Mouse (Mus musculus) thymus, adult 2 months (tissue): ENCODE measurements around the gene Anks1b. TPM values are rescaled to one million over a fixed set of nuclear protein-coding genes. Genes with fewer than 3 reads are reported as not detected.
A peak's percentile ranks its signal among the peaks of the same experiment; 100 is the strongest.

ENCODE experiments used
- DNase-seq: peaks from one replicate; pipeline ENCODE4 v3.0.0; 2021
- H3K27ac ChIP-seq: fragments of 200-500 bp; 2 replicates; pipeline ENCODE4 v1.5.1; 2012; ENCODE audit warnings: low read length, control low read depth; ENCODE audit not compliant: control insufficient read depth, insufficient read depth
- H3K27me3 ChIP-seq: fragments of 200-500 bp; 2 replicates; pipeline ENCODE4 v1.6.1; 2012; ENCODE audit warnings: mild to moderate bottlenecking, low read length, moderate library complexity, mixed read lengths; ENCODE audit not compliant: control insufficient read depth, insufficient read depth
- H3K36me3 ChIP-seq: fragments of 200-500 bp; 2 replicates; pipeline ENCODE4 v1.6.1; 2012; ENCODE audit warnings: mild to moderate bottlenecking, low read length, moderate library complexity; ENCODE audit not compliant: control insufficient read depth, insufficient read depth
- H3K4me1 ChIP-seq: fragments of 200-500 bp; replicated peaks from 2 replicates; pipeline ENCODE4 v1.6.1; 2012; ENCODE audit warnings: low read length; ENCODE audit not compliant: control insufficient read depth, insufficient read depth
- H3K4me3 ChIP-seq: fragments of 200-500 bp; 2 replicates; pipeline ENCODE4 v1.5.1; 2012; ENCODE audit warnings: mild to moderate bottlenecking, low read length, control low read depth, moderate library complexity; ENCODE audit not compliant: control insufficient read depth, insufficient read depth
- CTCF ChIP-seq: fragments of 200-500 bp; IDR thresholded peaks from 2 replicates; pipeline ENCODE4 v1.5.1; 2012; ENCODE audit warnings: mild to moderate bottlenecking, control low read depth, low read length, moderate library complexity, borderline replicate concordance; ENCODE audit not compliant: control insufficient read depth, poor library complexity, insufficient read depth; ENCODE audit errors: extremely low read depth
- POLR2A ChIP-seq: fragments of 200-500 bp; IDR thresholded peaks from 2 replicates; pipeline ENCODE4 v1.6.1; 2012; ENCODE audit warnings: mild to moderate bottlenecking, low read length, control low read depth, moderate library complexity; ENCODE audit not compliant: control insufficient read depth, poor library complexity, insufficient read depth; ENCODE audit errors: extremely low read depth
- WGBS: fragments of 180-500 bp; shearing (Covaris S2); methylation state at CpG from one replicate; pipeline ENCODE4 v1.1.7; 2018; 5-methylcytosine and 5-hydroxymethylcytosine counted together
- polyA plus RNA-seq: library from polyadenylated mRNA; depleted of rRNA; stranded (reverse); fragments of >200 nt; gene quantifications from 2 replicates; pipeline ENCODE4 v1.2.3, GENCODE M21; 2012; rRNA removed

The Anks1b gene
- polyA plus RNA-seq, result 0.08 and 0.24 TPM in 2 replicates

DNA sequence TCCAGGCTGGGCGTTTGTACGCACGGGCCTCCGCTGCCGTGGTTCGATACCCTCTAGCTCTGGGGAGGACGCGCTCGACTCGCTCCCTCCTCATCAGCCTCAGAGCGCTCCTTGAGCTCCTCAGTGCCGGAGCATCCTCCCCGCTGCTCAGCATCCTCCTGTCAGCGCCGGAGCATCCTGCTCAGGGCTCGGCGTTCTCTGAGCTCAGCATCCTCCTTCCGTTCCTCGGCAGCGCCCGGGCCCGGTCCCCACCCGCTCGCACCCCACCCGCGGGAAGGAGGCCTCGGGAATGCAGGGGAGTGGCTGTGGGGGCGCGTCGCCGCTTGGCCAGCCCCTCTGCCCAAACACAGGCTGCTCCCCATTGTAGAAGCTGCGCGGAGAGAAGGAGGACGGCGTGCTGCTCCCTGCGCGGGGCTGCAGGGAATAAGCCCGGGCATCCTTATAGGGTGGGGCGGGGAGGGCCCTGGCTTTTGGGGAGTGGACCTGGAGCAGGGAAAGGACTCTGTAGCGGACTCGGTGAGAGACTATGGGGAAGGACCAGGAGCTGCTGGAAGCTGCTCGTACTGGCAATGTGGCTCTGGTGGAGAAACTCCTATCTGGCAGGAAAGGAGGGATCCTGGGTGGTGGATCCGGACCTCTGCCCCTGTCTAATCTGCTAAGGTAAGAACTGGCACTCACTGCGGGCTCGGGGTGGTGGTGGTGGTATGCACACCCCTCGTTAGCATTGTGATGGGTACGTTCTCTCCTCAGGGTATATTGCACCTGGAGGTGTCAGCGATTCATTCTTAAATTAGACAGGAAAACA is at the start of gene Anks1b:
Anks1b (plus strand) TSS at position 364 of the 805 bp plus-strand sequence.
- Histone ChIP-seq H3K4me3 (no peak within 1 kb of the TSS), H3K36me3 (no peaks in the 10 kb centered on the region), H3K27me3 (0 out of 2 replicates have a peak, but pooled peaks cover 3% of the 10 kb centered on the region), H3K27ac (no peak within 1 kb of the TSS), H3K4me1 (no peaks in the 10 kb centered on the region)
- WGBS, result 7% methylated on average over 48 of the region's 48 CpGs
- TF ChIP-seq POLR2A (no peak), CTCF (no peak)
- peak; percentile 6 for DNase-seq

DNA sequence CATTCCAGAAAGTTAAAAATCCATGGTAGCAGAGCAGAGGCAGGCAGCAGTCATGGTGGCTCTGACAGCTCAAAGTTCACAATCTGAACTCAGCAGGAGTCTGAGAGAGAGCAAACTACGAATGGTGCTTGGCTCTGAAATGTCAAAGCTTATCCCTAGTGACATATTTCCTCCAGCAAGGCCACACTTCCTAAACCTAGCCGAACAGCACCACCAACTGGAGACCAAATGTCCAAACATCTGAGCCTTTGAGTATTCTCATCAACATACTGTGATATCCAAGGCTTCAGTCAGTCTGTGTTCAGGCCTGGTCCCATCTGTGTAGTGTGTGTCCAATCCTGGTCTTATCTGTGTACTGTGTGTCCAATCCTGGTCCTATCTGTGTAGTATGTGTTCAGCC is 49.4 kb upstream of the Anks1b start:
- Histone ChIP-seq H3K27me3 (no peaks in the 10 kb centered on the region), H3K4me3 (no peak overlapping the region), H3K36me3 (no peaks in the 10 kb centered on the region), H3K27ac (no peak overlapping the region), H3K4me1 (no peaks in the 10 kb centered on the region)
- DNase-seq, result peak; percentile 43
- 44% methylated on average over 2 of the region's 2 CpGs for WGBS
- TF ChIP-seq POLR2A, result no peak
- TF ChIP-seq CTCF, result no peak

DNA sequence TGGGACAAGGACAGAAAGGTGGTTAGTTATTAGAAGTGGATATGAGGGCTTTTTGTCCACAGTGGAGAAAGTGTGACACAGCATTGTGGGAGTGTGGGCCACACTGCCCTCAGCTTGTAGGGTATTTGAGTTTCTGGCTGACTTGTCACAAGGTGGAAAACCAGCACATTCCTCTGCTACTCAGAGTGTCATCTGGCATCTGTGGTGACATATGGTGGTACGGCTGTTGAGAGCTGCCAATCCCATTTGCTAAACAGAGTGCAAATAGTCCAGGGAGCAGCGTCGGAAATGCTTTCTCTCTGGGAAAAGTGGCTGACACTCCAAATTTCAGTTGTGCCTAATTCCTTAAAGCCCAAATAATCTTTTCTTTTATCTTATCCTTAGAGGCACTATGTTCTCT is 46.4 kb upstream of the Anks1b start:
- DNase-seq, result no peak
- 93% methylated on average over 3 of the region's 3 CpGs for WGBS
- TF ChIP-seq CTCF (no peak), POLR2A (no peak)

DNA sequence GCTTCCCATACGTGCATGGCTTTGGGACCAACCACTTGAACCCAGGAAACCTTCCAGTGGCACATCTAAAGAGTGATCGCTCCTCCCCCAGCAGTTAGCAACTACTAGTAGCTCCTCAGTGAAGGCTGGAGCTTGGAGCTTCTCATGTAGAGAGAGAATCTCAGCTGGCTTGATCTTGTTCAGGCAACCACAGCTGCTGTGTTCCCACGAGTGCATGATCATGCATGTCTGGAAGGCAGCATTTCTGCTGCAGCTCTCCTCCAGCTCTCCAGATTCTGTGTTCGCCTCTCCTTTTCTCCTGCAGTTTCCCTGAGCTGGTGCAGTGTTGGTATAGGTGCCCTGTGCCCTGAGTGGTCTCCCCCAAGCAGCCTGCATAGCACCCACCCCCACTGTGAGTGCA is 41.0 kb upstream of the Anks1b start:
- no peak for DNase-seq
- no peak for TF ChIP-seq CTCF
- no peak for TF ChIP-seq POLR2A
- peaks cover 4% of the 10 kb centered on the region for H3K4me1 ChIP-seq
- H3K27ac ChIP-seq, result no peak overlapping the region
- H3K27me3 ChIP-seq, result no peaks in the 10 kb centered on the region
- H3K36me3 ChIP-seq, result no peaks in the 10 kb centered on the region
- 55% methylated on average over 4 of the region's 4 CpGs for WGBS
- H3K4me3 ChIP-seq, result no peak overlapping the region

More for the DNA sequence above, 46.4 kb upstream of the Anks1b start:
- H3K36me3 ChIP-seq, result no peaks in the 10 kb centered on the region
- no peak overlapping the region for H3K4me3 ChIP-seq
- no peak overlapping the region for H3K27ac ChIP-seq
- H3K4me1 ChIP-seq, result no peaks in the 10 kb centered on the region; the same call in 1 of the 2 replicates
- no peaks in the 10 kb centered on the region for H3K27me3 ChIP-seq

DNA sequence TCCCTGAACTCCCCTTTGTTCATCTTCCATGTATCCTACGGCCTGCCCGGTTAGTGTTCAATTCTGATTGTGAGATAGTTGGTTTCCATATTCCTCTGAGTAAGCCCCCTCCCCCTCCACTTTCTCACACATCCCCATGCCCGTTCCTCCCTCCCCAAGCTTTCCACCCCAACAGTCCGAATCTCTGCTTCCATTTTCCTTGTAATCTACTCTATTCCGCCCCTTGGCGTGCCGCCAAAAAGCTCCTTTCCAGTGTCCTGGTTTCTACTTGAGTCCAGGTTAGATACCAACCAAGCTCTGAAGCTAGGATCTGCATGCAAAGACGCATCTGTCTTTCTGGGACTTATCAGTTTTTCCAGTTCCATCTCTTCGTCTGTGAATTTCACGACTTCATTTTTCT is 40.1 kb upstream of the Anks1b start:
- Histone ChIP-seq H3K27me3 (no peaks in the 10 kb centered on the region), H3K4me3 (no peak overlapping the region), H3K36me3 (no peaks in the 10 kb centered on the region), H3K4me1 (peaks cover 4% of the 10 kb centered on the region), H3K27ac (no peak overlapping the region)
- 97% methylated on average over 10 of the region's 10 CpGs for WGBS
- no peak for DNase-seq
- TF ChIP-seq CTCF (no peak), POLR2A (no peak)

DNA sequence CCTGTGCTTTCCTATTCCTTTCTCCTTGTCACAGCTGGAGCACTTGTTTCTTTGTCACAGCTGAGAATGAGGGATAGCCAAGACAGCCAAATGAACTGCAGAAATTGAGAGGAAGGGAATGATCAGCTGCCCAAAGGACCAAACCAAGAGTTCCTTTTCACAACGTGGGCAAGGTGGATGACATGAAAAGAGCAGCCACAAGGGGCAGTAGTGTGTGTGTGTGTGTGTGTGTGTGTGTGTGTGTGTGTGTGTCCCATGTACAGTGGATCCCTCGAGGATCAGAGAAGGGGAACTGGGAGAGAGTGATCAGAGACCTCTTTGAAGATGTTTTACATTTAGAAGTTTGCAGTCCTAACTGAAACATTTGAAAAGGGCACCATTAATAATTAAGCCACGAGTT is 35.8 kb upstream of the Anks1b start:
- no peak for DNase-seq
- Histone ChIP-seq H3K4me1 (peaks cover under 1% of the 10 kb centered on the region), H3K4me3 (no peak overlapping the region), H3K27ac (no peak overlapping the region), H3K36me3 (no peaks in the 10 kb centered on the region), H3K27me3 (no peaks in the 10 kb centered on the region)
- 42% methylated on average over 3 of the region's 3 CpGs for WGBS
- TF ChIP-seq POLR2A, result no peak
- TF ChIP-seq CTCF, result no peak
